Mouse (Mus musculus) intestine, embryonic 16.5 days (tissue): ENCODE data around the gene Mlxipl. TPM values are rescaled to one million over a fixed set of nuclear protein-coding genes. Genes with fewer than 3 reads are reported as not detected.

Experiments used
- ATAC-seq: fragments of 200-750 bp; cut with Nextera tagmentation; 2 replicates; pipeline ENCODE4 v1.8.0; 2017; ENCODE audit warnings: moderate TSS enrichment, moderate library complexity
- H3K27ac ChIP-seq: fragments of 300-500 bp; sonication (generic); 2 replicates; pipeline ENCODE4 v1.5.1; 2014; ENCODE audit warnings: mild to moderate bottlenecking, low read length
- H3K27me3 ChIP-seq: fragments of 300-500 bp; sonication (generic); replicated peaks from 2 replicates; pipeline ENCODE4 v1.6.1; 2014; ENCODE audit warnings: low read length, control low read depth, mixed read lengths; ENCODE audit not compliant: control insufficient read depth, insufficient read depth
- H3K36me3 ChIP-seq: fragments of 300-500 bp; sonication (generic); 2 replicates; pipeline ENCODE4 v1.6.1; 2014; ENCODE audit warnings: low read length, control low read depth; ENCODE audit not compliant: control insufficient read depth, insufficient read depth
- H3K4me1 ChIP-seq: fragments of 300-500 bp; sonication (generic); 2 replicates; pipeline ENCODE4 v1.6.1; 2014; ENCODE audit warnings: low read length, control low read depth, mixed read lengths; ENCODE audit not compliant: control insufficient read depth, insufficient read depth
- H3K4me2 ChIP-seq: fragments of 300-500 bp; sonication (generic); 2 replicates; pipeline ENCODE4 v1.6.1; 2014; ENCODE audit warnings: low read depth, low read length, control low read depth
- H3K4me3 ChIP-seq: fragments of 300-500 bp; sonication (generic); 2 replicates; pipeline ENCODE4 v1.5.1; 2014; ENCODE audit warnings: mild to moderate bottlenecking, low read length
- H3K9ac ChIP-seq: fragments of 300-500 bp; sonication (generic); 2 replicates; pipeline ENCODE4 v1.6.1; 2014; ENCODE audit warnings: low read depth, low read length
- H3K9me3 ChIP-seq: fragments of 300-500 bp; sonication (generic); 2 replicates; pipeline ENCODE4 v1.6.1; 2016; ENCODE audit warnings: low read length, control low read depth; ENCODE audit not compliant: control insufficient read depth
- WGBS: fragments of 180-500 bp; shearing (Covaris S2); extraction: QIAGEN DNeasy Blood & Tissue Kit; methylation state at CpG from one replicate; pipeline ENCODE4 v1.1.7; 2014; 5-methylcytosine and 5-hydroxymethylcytosine counted together
- polyA plus RNA-seq: library from polyadenylated mRNA; unstranded; fragments of >200 nt; fragmentation: Nextera tagmentation; extraction: Ambion mirVana; gene quantifications from 2 replicates; pipeline ENCODE4 v1.2.1, GENCODE M21; 2015

The Mlxipl gene
- polyA plus RNA-seq, 1 experiment from 2014 or later = 9.5 TPM

- WGBS = under 1% methylated on average over 63 of the region's 63 CpGs
Observed at GRCm38 (mm10) chr5:135149053-135149819, 59.5 kb downstream of the Mlxipl start, which contains the start of gene Tbl2. Gene Tbl2, plus strand, starts transcription at chr5:135149657.

GRCm38 (mm10) chr5:135149820-135150178 lies 60.1 kb downstream of the Mlxipl start:
- no peak for ATAC-seq
- H3K27me3 ChIP-seq = no peaks in the 10 kb centered on the region
- H3K9ac ChIP-seq = peak overlapping the region; percentile 80
- no peaks in the 10 kb centered on the region for H3K9me3 ChIP-seq
- H3K4me2 ChIP-seq = peak overlapping the region; percentile 60
- peak overlapping the region; percentile 98 for H3K27ac ChIP-seq
- peaks cover 6% of the 10 kb centered on the region for H3K36me3 ChIP-seq
- peak overlapping the region; percentile 68 for H3K4me3 ChIP-seq
- peaks cover 3% of the 10 kb centered on the region for H3K4me1 ChIP-seq
- WGBS = 0% methylated on average over 23 of the region's 23 CpGs

More at GRCm38 (mm10) chr5:135149053-135149819, 59.5 kb downstream of the Mlxipl start, which contains the start of gene Tbl2:
- H3K4me1 ChIP-seq = peaks cover 3% of the 10 kb centered on the region
- no peaks in the 10 kb centered on the region for H3K9me3 ChIP-seq
- peak within 1 kb of the TSS; percentile 98 for H3K27ac ChIP-seq
- H3K9ac ChIP-seq = peak within 1 kb of the TSS; percentile 80
- peak within 1 kb of the TSS; percentile 60 for H3K4me2 ChIP-seq
- peak; percentile 98 for ATAC-seq
- H3K36me3 ChIP-seq = peaks cover 3% of the 10 kb centered on the region; the same call in 1 of the 2 replicates
- H3K27me3 ChIP-seq = no peaks in the 10 kb centered on the region
- peak within 1 kb of the TSS; percentile 68 for H3K4me3 ChIP-seq

GRCm38 (mm10) chr5:135156496-135156895 lies 66.8 kb downstream of the Mlxipl start:
- H3K27me3 ChIP-seq = no peaks in the 10 kb centered on the region
- no peak overlapping the region for H3K4me3 ChIP-seq
- 95% methylated on average over 4 of the region's 4 CpGs for WGBS
- no peak overlapping the region for H3K9ac ChIP-seq
- H3K4me2 ChIP-seq = no peak overlapping the region
- H3K4me1 ChIP-seq = no peaks in the 10 kb centered on the region
- no peak for ATAC-seq
- H3K9me3 ChIP-seq = no peaks in the 10 kb centered on the region
- H3K27ac ChIP-seq = no peak overlapping the region
- peaks cover 29% of the 10 kb centered on the region for H3K36me3 ChIP-seq

- Histone ChIP-seq H3K36me3 (peaks cover 16% of the 10 kb centered on the region), H3K27ac (no peak overlapping the region)
Observed at GRCm38 (mm10) chr5:135161221-135161620, 71.5 kb downstream of the Mlxipl start.

GRCm38 (mm10) chr5:135161650-135162049 lies 72.0 kb downstream of the Mlxipl start:
- ATAC-seq = no peak
- Histone ChIP-seq H3K27ac (no peak overlapping the region), H3K36me3 (peaks cover 12% of the 10 kb centered on the region), H3K4me1 (no peaks in the 10 kb centered on the region), H3K9ac (no peak overlapping the region), H3K4me2 (no peak overlapping the region), H3K27me3 (no peaks in the 10 kb centered on the region), H3K4me3 (no peak overlapping the region), H3K9me3 (no peaks in the 10 kb centered on the region)
- 90% methylated on average over 7 of the region's 7 CpGs for WGBS

More at GRCm38 (mm10) chr5:135161221-135161620, 71.5 kb downstream of the Mlxipl start:
- Histone ChIP-seq H3K4me2 (no peak overlapping the region), H3K4me3 (no peak overlapping the region), H3K27me3 (no peaks in the 10 kb centered on the region), H3K4me1 (no peaks in the 10 kb centered on the region), H3K9ac (no peak overlapping the region), H3K9me3 (no peaks in the 10 kb centered on the region)
- 95% methylated on average over 4 of the region's 4 CpGs for WGBS
- ATAC-seq = no peak

- H3K36me3 ChIP-seq = peaks cover 10% of the 10 kb centered on the region
- 92% methylated on average over 8 of the region's 8 CpGs for WGBS
- H3K4me2 ChIP-seq = no peak overlapping the region
- H3K9me3 ChIP-seq = no peaks in the 10 kb centered on the region
- no peak overlapping the region for H3K27ac ChIP-seq
- ATAC-seq = no peak
- H3K9ac ChIP-seq = no peak overlapping the region
- no peaks in the 10 kb centered on the region for H3K27me3 ChIP-seq
- H3K4me1 ChIP-seq = no peaks in the 10 kb centered on the region
- no peak overlapping the region for H3K4me3 ChIP-seq
Observed at GRCm38 (mm10) chr5:135162361-135162760, 72.7 kb downstream of the Mlxipl start.

GRCm38 (mm10) chr5:135162821-135163220 lies 73.1 kb downstream of the Mlxipl start:
- ATAC-seq = peak; percentile 13; the same call in 1 of the 2 replicates
- H3K4me3 ChIP-seq = no peak overlapping the region
- H3K27ac ChIP-seq = no peak overlapping the region
- H3K4me2 ChIP-seq = no peak overlapping the region
- WGBS = 80% methylated on average over 6 of the region's 6 CpGs
- H3K4me1 ChIP-seq = no peaks in the 10 kb centered on the region
- H3K36me3 ChIP-seq = peaks cover 10% of the 10 kb centered on the region
- H3K9ac ChIP-seq = no peak overlapping the region
- H3K27me3 ChIP-seq = no peaks in the 10 kb centered on the region
- no peaks in the 10 kb centered on the region for H3K9me3 ChIP-seq

GRCm38 (mm10) chr5:135166909-135167308 lies 77.2 kb downstream of the Mlxipl start:
- Histone ChIP-seq H3K4me2 (no peak overlapping the region), H3K36me3 (no peaks in the 10 kb centered on the region; the same call in 1 of the 2 replicates), H3K27me3 (no peaks in the 10 kb centered on the region), H3K4me1 (peaks cover 5% of the 10 kb centered on the region; the same call in 1 of the 2 replicates), H3K4me3 (no peak overlapping the region), H3K9me3 (no peaks in the 10 kb centered on the region), H3K9ac (no peak overlapping the region), H3K27ac (no peak overlapping the region)
- ATAC-seq = no peak
- 74% methylated on average over 4 of the region's 4 CpGs for WGBS

GRCm38 (mm10) chr5:135167469-135167868 lies 77.8 kb downstream of the Mlxipl start:
- H3K9ac ChIP-seq = no peak overlapping the region
- H3K27ac ChIP-seq = no peak overlapping the region
- H3K9me3 ChIP-seq = no peaks in the 10 kb centered on the region
- no peak overlapping the region for H3K4me3 ChIP-seq
- H3K4me1 ChIP-seq = peaks cover 5% of the 10 kb centered on the region; the same call in 1 of the 2 replicates
- no peak for ATAC-seq
- no peaks in the 10 kb centered on the region; the same call in 1 of the 2 replicates for H3K36me3 ChIP-seq
- WGBS = 95% methylated on average over 4 of the region's 4 CpGs
- H3K27me3 ChIP-seq = no peaks in the 10 kb centered on the region
- H3K4me2 ChIP-seq = no peak overlapping the region
